ENCODE assay signal across 22 mouse cellular contexts in genomic region chr11:36286246-36286645, GRCm38 (mm10).
DNase-seq lines count a peak whose midpoint lies in the region; ATAC-seq and TF ChIP-seq lines count a peak whose summit lies in the region.
"Had no signal": no experiment of that assay in that cellular context is flagged by ENCODE, and none has a peak within 500 bp of the region (broad histone marks: within the 10 kb centered on the region; RNA-seq: fewer than 3 reads in every experiment).

No protein-coding gene starts in this region.

- no peak overlapping the region for H3K4me3 ChIP-seq in embryonic facial prominence, embryonic 14.5 days (ENCODE audit: low read depth, low read length)
- H3K4me3 ChIP-seq in embryonic facial prominence, embryonic 10.5 days = no peak overlapping the region
- H3K4me3 ChIP-seq in heart, embryonic 12.5 days = no peak overlapping the region
- H3K4me3 ChIP-seq in liver, postnatal 0 days (ENCODE audit: low read depth, low read length) = no peak overlapping the region
- no peak overlapping the region for H3K4me3 ChIP-seq in liver, embryonic 11.5 days (ENCODE audit: low read depth, low read length)
- no peak overlapping the region for H3K4me3 ChIP-seq in embryonic facial prominence, embryonic 15.5 days (replicated peaks)

- no peak overlapping the region for H3K27ac ChIP-seq in embryonic facial prominence, embryonic 14.5 days (replicated peaks; ENCODE audit: low read depth, low read length)
- H3K27ac ChIP-seq in embryonic facial prominence, embryonic 10.5 days (replicated peaks) = no peak overlapping the region
- H3K27ac ChIP-seq in heart, embryonic 12.5 days (ENCODE audit: poor library complexity, severe bottlenecking) = no peak overlapping the region
- H3K27ac ChIP-seq in liver, postnatal 0 days (ENCODE audit: low read depth) = no peak overlapping the region
- H3K27ac ChIP-seq in liver, embryonic 11.5 days (ENCODE audit: low read depth, low read length) = no peak overlapping the region
- 0 out of 2 replicates have a peak overlapping the region, but pooled peaks have one; percentile 28 for H3K27ac ChIP-seq in embryonic facial prominence, embryonic 15.5 days (replicated peaks)

- TF ChIP-seq CTCF in liver, postnatal 0 days (IDR thresholded peaks at IDR 0.05; ENCODE audit: low read depth) = no peak

- 65% methylated on average over 6 of the region's 6 CpGs for WGBS in embryonic facial prominence, embryonic 14.5 days
- 84% methylated on average over 6 of the region's 6 CpGs for WGBS in embryonic facial prominence, embryonic 10.5 days
- WGBS in heart, embryonic 12.5 days = 86% methylated on average over 6 of the region's 6 CpGs
- WGBS in liver, postnatal 0 days (ENCODE audit: insufficient replicate concordance) = 67% methylated on average over 6 of the region's 6 CpGs
- 81% methylated on average over 6 of the region's 6 CpGs for WGBS in liver, embryonic 11.5 days
- 60% methylated on average over 6 of the region's 6 CpGs for WGBS in embryonic facial prominence, embryonic 15.5 days

- peak; percentile 22; the same call in 1 of the 2 replicates for ATAC-seq in embryonic facial prominence, embryonic 14.5 days (ENCODE audit: low read depth)
- ATAC-seq in heart, embryonic 12.5 days (ENCODE audit: insufficient number of reproducible peaks, low FRiP score) = no peak
- ATAC-seq in liver, postnatal 0 days = no peak
- ATAC-seq in liver, embryonic 11.5 days (replicated peaks; ENCODE audit: low FRiP score) = no peak
- ATAC-seq in embryonic facial prominence, embryonic 15.5 days (ENCODE audit: insufficient number of reproducible peaks, low FRiP score, low TSS enrichment, low read depth) = no peak
- ATAC-seq: activated CD4-positive, CD25-positive, alpha-beta regulatory T cell, adult 4 months; CD4-positive, CD25-positive, alpha-beta regulatory T cell, adult 4 months; Patski had no signal

- H3K36me3 ChIP-seq in embryonic facial prominence, embryonic 14.5 days (ENCODE audit: control insufficient read depth, insufficient read depth, low read length) = no peaks in the 10 kb centered on the region
- H3K36me3 ChIP-seq in embryonic facial prominence, embryonic 10.5 days (replicated peaks) = no peaks in the 10 kb centered on the region
- H3K36me3 ChIP-seq in heart, embryonic 12.5 days = no peaks in the 10 kb centered on the region
- H3K36me3 ChIP-seq in liver, postnatal 0 days (replicated peaks; ENCODE audit: insufficient read depth, low read length) = no peaks in the 10 kb centered on the region
- no peaks in the 10 kb centered on the region for H3K36me3 ChIP-seq in liver, embryonic 11.5 days (ENCODE audit: control insufficient read depth, insufficient read depth, low read length)
- H3K36me3 ChIP-seq in embryonic facial prominence, embryonic 15.5 days = no peaks in the 10 kb centered on the region
- H3K36me3 ChIP-seq: G1E had no signal

- TF ChIP-seq EP300 in liver, postnatal 0 days (IDR thresholded peaks at IDR 0.05; ENCODE audit: low read depth) = no peak

- no peaks in the 10 kb centered on the region for H3K9me3 ChIP-seq in embryonic facial prominence, embryonic 14.5 days (ENCODE audit: control insufficient read depth, low read length)
- no peaks in the 10 kb centered on the region for H3K9me3 ChIP-seq in embryonic facial prominence, embryonic 10.5 days
- no peaks in the 10 kb centered on the region for H3K9me3 ChIP-seq in heart, embryonic 12.5 days (replicated peaks)
- H3K9me3 ChIP-seq in liver, postnatal 0 days (ENCODE audit: low read length) = no peaks in the 10 kb centered on the region
- no peaks in the 10 kb centered on the region for H3K9me3 ChIP-seq in liver, embryonic 11.5 days (ENCODE audit: control insufficient read depth, low read length)
- no peaks in the 10 kb centered on the region for H3K9me3 ChIP-seq in embryonic facial prominence, embryonic 15.5 days (replicated peaks)

- no peaks in the 10 kb centered on the region for H3K4me1 ChIP-seq in embryonic facial prominence, embryonic 14.5 days (ENCODE audit: control insufficient read depth, insufficient read depth, low read length)
- no peaks in the 10 kb centered on the region for H3K4me1 ChIP-seq in embryonic facial prominence, embryonic 10.5 days
- no peaks in the 10 kb centered on the region for H3K4me1 ChIP-seq in heart, embryonic 12.5 days (replicated peaks)
- H3K4me1 ChIP-seq in liver, postnatal 0 days (ENCODE audit: insufficient read depth) = no peaks in the 10 kb centered on the region
- no peaks in the 10 kb centered on the region for H3K4me1 ChIP-seq in liver, embryonic 11.5 days (replicated peaks; ENCODE audit: control insufficient read depth, insufficient read depth, low read length)
- H3K4me1 ChIP-seq in embryonic facial prominence, embryonic 15.5 days = no peaks in the 10 kb centered on the region

- peak; percentile 70 for DNase-seq in embryonic facial prominence, embryonic 14.5 days (ENCODE audit: low spot score)
- DNase-seq in embryonic facial prominence, embryonic 10.5 days (ENCODE audit: low spot score) = no peak
- DNase-seq in heart, adult 11 months = peak; percentile 61
- peak; percentile 4 for DNase-seq in liver, postnatal 0 days
- no peak for DNase-seq in liver, embryonic 11.5 days (ENCODE audit: low spot score)
- no peak for DNase-seq in spleen, postnatal 4 days (ENCODE audit: low spot score in 2 of 2)
- DNase-seq: adrenal gland, adult 2 months; adrenal gland, adult 8-10 months; adrenal gland, postnatal 10 days; adrenal gland, postnatal 14 days; adrenal gland, postnatal 25 days; adrenal gland, postnatal 36 days; B cell, adult 2 months; cerebellum, adult 11 months; cerebellum, adult 11-12 months had no signal

- no peak overlapping the region for H3K9ac ChIP-seq in embryonic facial prominence, embryonic 14.5 days (ENCODE audit: low read depth, low read length)
- H3K9ac ChIP-seq in heart, embryonic 12.5 days = no peak overlapping the region
- H3K9ac ChIP-seq in liver, postnatal 0 days (replicated peaks) = no peak overlapping the region
- no peak overlapping the region for H3K9ac ChIP-seq in liver, embryonic 11.5 days (ENCODE audit: low read depth, low read length)
- H3K9ac ChIP-seq in embryonic facial prominence, embryonic 15.5 days = no peak overlapping the region

- H3K4me2 ChIP-seq in embryonic facial prominence, embryonic 14.5 days (ENCODE audit: low read depth, low read length) = no peak overlapping the region
- H3K4me2 ChIP-seq in heart, embryonic 12.5 days = no peak overlapping the region
- H3K4me2 ChIP-seq in liver, postnatal 0 days (ENCODE audit: low read depth, low read length) = no peak overlapping the region
- no peak overlapping the region for H3K4me2 ChIP-seq in liver, embryonic 11.5 days
- H3K4me2 ChIP-seq in embryonic facial prominence, embryonic 15.5 days (replicated peaks) = no peak overlapping the region

- no peaks in the 10 kb centered on the region for H3K27me3 ChIP-seq in embryonic facial prominence, embryonic 14.5 days (replicated peaks; ENCODE audit: control insufficient read depth, insufficient read depth, low read length)
- no peaks in the 10 kb centered on the region; the same call in 1 of the 2 replicates for H3K27me3 ChIP-seq in embryonic facial prominence, embryonic 10.5 days (replicated peaks; ENCODE audit: low read depth, poor library complexity, severe bottlenecking)
- no peaks in the 10 kb centered on the region for H3K27me3 ChIP-seq in heart, embryonic 12.5 days (replicated peaks)
- H3K27me3 ChIP-seq in liver, postnatal 0 days (ENCODE audit: insufficient read depth, low read length) = no peaks in the 10 kb centered on the region
- no peaks in the 10 kb centered on the region for H3K27me3 ChIP-seq in liver, embryonic 11.5 days (replicated peaks; ENCODE audit: control insufficient read depth, insufficient read depth, low read length)
- no peaks in the 10 kb centered on the region for H3K27me3 ChIP-seq in embryonic facial prominence, embryonic 15.5 days
- H3K27me3 ChIP-seq: CH12.LX had no signal

Comparison
In these comparisons a context has a peak if more than half of its experiments do, and no peak if none do; other contexts are left out.
1. DNase-seq: peak in embryonic facial prominence, embryonic 14.5 days (single experiment), heart, adult 11 months (single experiment) and liver, postnatal 0 days (single experiment); none in embryonic facial prominence, embryonic 10.5 days (single experiment), liver, embryonic 11.5 days (single experiment) and spleen, postnatal 4 days (0 of 2).